Mouse (Mus musculus): ENCODE data around the gene Sfrp5. TPM values are rescaled to one million over a fixed set of nuclear protein-coding genes. Genes with fewer than 3 reads are reported as not detected.
A peak's percentile ranks its signal among the peaks of the same experiment; 100 is the strongest.

Sfrp5 gene
- polyA plus RNA-seq, 1 experiment from 2014 or later = not detected

GRCm38 (mm10) chr19:42217374-42217763 is 15.3 kb upstream of the Sfrp5 start:
- Histone ChIP-seq H3K36me3 (replicated peaks; ENCODE audit: insufficient read depth, low read length) (no peaks in the 10 kb centered on the region), H3K4me3 (ENCODE audit: low read depth, low read length) (no peak overlapping the region), H3K9me3 (ENCODE audit: low read length) (no peaks in the 10 kb centered on the region), H3K9ac (replicated peaks) (no peak overlapping the region), H3K4me2 (ENCODE audit: low read depth, low read length) (no peak overlapping the region), H3K4me1 (ENCODE audit: insufficient read depth) (no peaks in the 10 kb centered on the region), H3K27ac (ENCODE audit: low read depth) (no peak overlapping the region), H3K27me3 (ENCODE audit: insufficient read depth, low read length) (no peaks in the 10 kb centered on the region)
- 7% methylated on average over 2 of the region's 2 CpGs for WGBS (ENCODE audit: insufficient replicate concordance)
- TF ChIP-seq EP300 (IDR thresholded peaks at IDR 0.05; ENCODE audit: low read depth) (no peak), CTCF (IDR thresholded peaks at IDR 0.05; ENCODE audit: low read depth) (peak; percentile 65)
- DNase-seq (no peak), ATAC-seq (no peak)

GRCm38 (mm10) chr19:42216699-42217373 is 14.8 kb upstream of the Sfrp5 start:
- Histone ChIP-seq H3K27ac (ENCODE audit: low read depth) (no peak overlapping the region), H3K9me3 (ENCODE audit: low read length) (no peaks in the 10 kb centered on the region), H3K36me3 (replicated peaks; ENCODE audit: insufficient read depth, low read length) (no peaks in the 10 kb centered on the region), H3K4me3 (ENCODE audit: low read depth, low read length) (no peak overlapping the region), H3K4me2 (ENCODE audit: low read depth, low read length) (no peak overlapping the region), H3K9ac (replicated peaks) (no peak overlapping the region), H3K4me1 (ENCODE audit: insufficient read depth) (no peaks in the 10 kb centered on the region), H3K27me3 (ENCODE audit: insufficient read depth, low read length) (no peaks in the 10 kb centered on the region)
- DNase-seq = no peak
- no peak for TF ChIP-seq CTCF (IDR thresholded peaks at IDR 0.05; ENCODE audit: low read depth)
- TF ChIP-seq EP300 (IDR thresholded peaks at IDR 0.05; ENCODE audit: low read depth) = no peak
- no peak for ATAC-seq
- 63% methylated on average over 7 of the region's 7 CpGs for WGBS (ENCODE audit: insufficient replicate concordance)

- no peaks in the 10 kb centered on the region for H3K9me3 ChIP-seq (ENCODE audit: low read length)
- WGBS (ENCODE audit: insufficient replicate concordance) = 58% methylated on average over 2 of the region's 2 CpGs
- no peak overlapping the region for H3K4me2 ChIP-seq (ENCODE audit: low read depth, low read length)
- no peak overlapping the region for H3K4me3 ChIP-seq (ENCODE audit: low read depth, low read length)
- no peak overlapping the region for H3K27ac ChIP-seq (ENCODE audit: low read depth)
- TF ChIP-seq EP300 (IDR thresholded peaks at IDR 0.05; ENCODE audit: low read depth) (no peak), CTCF (IDR thresholded peaks at IDR 0.05; ENCODE audit: low read depth) (no peak)
- no peak for DNase-seq
- ATAC-seq = no peak
- H3K36me3 ChIP-seq (replicated peaks; ENCODE audit: insufficient read depth, low read length) = no peaks in the 10 kb centered on the region
- H3K4me1 ChIP-seq (ENCODE audit: insufficient read depth) = no peaks in the 10 kb centered on the region
- H3K27me3 ChIP-seq (ENCODE audit: insufficient read depth, low read length) = no peaks in the 10 kb centered on the region
- no peak overlapping the region for H3K9ac ChIP-seq (replicated peaks)
These were observed 12.5 kb upstream of the Sfrp5 start for GRCm38 (mm10) chr19:42214601-42215000.

GRCm38 (mm10) chr19:42211936-42212335 is 9.9 kb upstream of the Sfrp5 start:
- no peaks in the 10 kb centered on the region for H3K9me3 ChIP-seq (ENCODE audit: low read length)
- no peak overlapping the region for H3K4me3 ChIP-seq (ENCODE audit: low read depth, low read length)
- no peaks in the 10 kb centered on the region for H3K36me3 ChIP-seq (replicated peaks; ENCODE audit: insufficient read depth, low read length)
- DNase-seq (no peak), ATAC-seq (no peak)
- WGBS (ENCODE audit: insufficient replicate concordance) = 24% methylated on average over 8 of the region's 8 CpGs
- no peak overlapping the region for H3K27ac ChIP-seq (ENCODE audit: low read depth)
- no peak overlapping the region for H3K4me2 ChIP-seq (ENCODE audit: low read depth, low read length)
- no peak for TF ChIP-seq EP300 (IDR thresholded peaks at IDR 0.05; ENCODE audit: low read depth)
- TF ChIP-seq CTCF (IDR thresholded peaks at IDR 0.05; ENCODE audit: low read depth) = no peak
- H3K4me1 ChIP-seq (ENCODE audit: insufficient read depth) = no peaks in the 10 kb centered on the region
- H3K27me3 ChIP-seq (ENCODE audit: insufficient read depth, low read length) = no peaks in the 10 kb centered on the region; the same call in 1 of the 2 replicates
- no peak overlapping the region for H3K9ac ChIP-seq (replicated peaks)

GRCm38 (mm10) chr19:42209976-42210375 is 7.9 kb upstream of the Sfrp5 start:
- no peaks in the 10 kb centered on the region; the same call in 1 of the 2 replicates for H3K27me3 ChIP-seq (ENCODE audit: insufficient read depth, low read length)
- H3K9me3 ChIP-seq (ENCODE audit: low read length) = no peaks in the 10 kb centered on the region
- WGBS (ENCODE audit: insufficient replicate concordance) = 68% methylated on average over 6 of the region's 6 CpGs
- H3K4me1 ChIP-seq (ENCODE audit: insufficient read depth) = no peaks in the 10 kb centered on the region
- no peak for DNase-seq
- no peaks in the 10 kb centered on the region for H3K36me3 ChIP-seq (replicated peaks; ENCODE audit: insufficient read depth, low read length)
- H3K27ac ChIP-seq (ENCODE audit: low read depth) = no peak overlapping the region
- H3K4me2 ChIP-seq (ENCODE audit: low read depth, low read length) = no peak overlapping the region
- H3K9ac ChIP-seq (replicated peaks) = no peak overlapping the region
- H3K4me3 ChIP-seq (ENCODE audit: low read depth, low read length) = no peak overlapping the region
- no peak for ATAC-seq
- TF ChIP-seq EP300 (IDR thresholded peaks at IDR 0.05; ENCODE audit: low read depth) (no peak), CTCF (IDR thresholded peaks at IDR 0.05; ENCODE audit: low read depth) (no peak)

GRCm38 (mm10) chr19:42209485-42209884 is 7.4 kb upstream of the Sfrp5 start:
- H3K36me3 ChIP-seq (replicated peaks; ENCODE audit: insufficient read depth, low read length) = no peaks in the 10 kb centered on the region
- TF ChIP-seq CTCF (IDR thresholded peaks at IDR 0.05; ENCODE audit: low read depth) = no peak
- no peak for TF ChIP-seq EP300 (IDR thresholded peaks at IDR 0.05; ENCODE audit: low read depth)
- H3K9ac ChIP-seq (replicated peaks) = no peak overlapping the region
- H3K4me3 ChIP-seq (ENCODE audit: low read depth, low read length) = no peak overlapping the region
- no peak for DNase-seq
- no peaks in the 10 kb centered on the region for H3K4me1 ChIP-seq (ENCODE audit: insufficient read depth)
- H3K9me3 ChIP-seq (ENCODE audit: low read length) = no peaks in the 10 kb centered on the region
- no peak overlapping the region for H3K4me2 ChIP-seq (ENCODE audit: low read depth, low read length)
- H3K27ac ChIP-seq (ENCODE audit: low read depth) = no peak overlapping the region
- H3K27me3 ChIP-seq (ENCODE audit: insufficient read depth, low read length) = no peaks in the 10 kb centered on the region; the same call in 1 of the 2 replicates
- no peak for ATAC-seq
- 62% methylated on average over 7 of the region's 7 CpGs for WGBS (ENCODE audit: insufficient replicate concordance)

Data from liver, postnatal 0 days (tissue).